ENCODE assay signal across 23 mouse cellular contexts in genomic region chr6:86640776-86641175, GRCm38 (mm10). TPM values are rescaled to one million over a fixed set of nuclear protein-coding genes. Genes with fewer than 3 reads are reported as not detected.
A peak's percentile ranks its signal among the peaks of the same experiment; 100 is the strongest.
DNase-seq lines count a peak whose midpoint lies in the region; ATAC-seq lines count a peak whose summit lies in the region.
"Had no signal": no experiment of that assay in that cellular context is flagged by ENCODE, and none has a peak within 500 bp of the region (broad histone marks: within the 10 kb centered on the region; RNA-seq: fewer than 3 reads in every experiment).

No protein-coding gene starts in this region.

- DNase-seq in heart, postnatal 4 days, result no peak
- DNase-seq in fibroblast of lung, adult 2 months (ENCODE audit: low read depth), result peak; percentile 31
- DNase-seq in liver, embryonic 13.5 days, result no peak
- no peak for DNase-seq in thymus, postnatal 4 days
- DNase-seq in frontal cortex, postnatal 10 days (ENCODE audit: low spot score in 2 of 2), result no peak
- DNase-seq: cerebellum, adult 11-12 months; cerebellum, postnatal 25 days; embryo, embryonic 11 days; gastrocnemius, postnatal 10 days; kidney, adult 2 months; kidney, postnatal 14 days; right cerebral cortex, adult 18-20 months had no signal

- no peaks in the 10 kb centered on the region for H3K27me3 ChIP-seq in heart, embryonic 13.5 days (replicated peaks)
- H3K27me3 ChIP-seq in liver, embryonic 13.5 days, result no peaks in the 10 kb centered on the region
- no peaks in the 10 kb centered on the region for H3K27me3 ChIP-seq in kidney, embryonic 15.5 days
- H3K27me3 ChIP-seq: forebrain, embryonic 13.5 days; hindbrain, embryonic 12.5 days; limb, embryonic 15.5 days; midbrain, embryonic 13.5 days; neural tube, embryonic 13.5 days had no signal

- no peak overlapping the region for H3K4me3 ChIP-seq in heart, embryonic 13.5 days
- peak overlapping the region; percentile 47 for H3K4me3 ChIP-seq in liver, embryonic 13.5 days (replicated peaks)
- H3K4me3 ChIP-seq in kidney, embryonic 15.5 days (replicated peaks), result no peak overlapping the region
- H3K4me3 ChIP-seq: forebrain, embryonic 13.5 days; hindbrain, embryonic 12.5 days; limb, embryonic 15.5 days; midbrain, embryonic 13.5 days; neural tube, embryonic 13.5 days had no signal

- H3K9ac ChIP-seq in heart, embryonic 13.5 days, result 0 out of 2 replicates have a peak overlapping the region, but pooled peaks have one; percentile 9
- H3K9ac ChIP-seq in liver, embryonic 13.5 days, result peak overlapping the region; percentile 80
- no peak overlapping the region for H3K9ac ChIP-seq in kidney, embryonic 15.5 days
- H3K9ac ChIP-seq: forebrain, embryonic 13.5 days; hindbrain, embryonic 12.5 days; limb, embryonic 15.5 days; midbrain, embryonic 13.5 days; neural tube, embryonic 13.5 days had no signal

- no peak for ATAC-seq in heart, embryonic 13.5 days (ENCODE audit: extremely low read depth, insufficient number of reproducible peaks, low FRiP score, low TSS enrichment)
- ATAC-seq in liver, embryonic 13.5 days (ENCODE audit: low read depth), result no peak
- no peak for ATAC-seq in kidney, embryonic 15.5 days (replicated peaks; ENCODE audit: low FRiP score)
- ATAC-seq: activated CD4-positive, CD25-positive, alpha-beta regulatory T cell, adult 4 months; forebrain, embryonic 13.5 days; inflammation-experienced regulatory T-cells, adult 6 months; lung, postnatal 0 days; midbrain, embryonic 13.5 days had no signal

- peaks cover 23% of the 10 kb centered on the region for H3K4me1 ChIP-seq in heart, embryonic 13.5 days
- H3K4me1 ChIP-seq in liver, embryonic 13.5 days (replicated peaks), result peaks cover 81% of the 10 kb centered on the region
- H3K4me1 ChIP-seq in kidney, embryonic 15.5 days, result no peaks in the 10 kb centered on the region
- H3K4me1 ChIP-seq: forebrain, embryonic 13.5 days; hindbrain, embryonic 12.5 days; midbrain, embryonic 13.5 days; neural tube, embryonic 13.5 days had no signal

- peak overlapping the region; percentile 61 for H3K27ac ChIP-seq in heart, embryonic 13.5 days (replicated peaks)
- H3K27ac ChIP-seq in liver, embryonic 13.5 days, result peak overlapping the region; percentile 99
- no peak overlapping the region for H3K27ac ChIP-seq in kidney, embryonic 15.5 days
- H3K27ac ChIP-seq: forebrain, embryonic 13.5 days; hindbrain, embryonic 12.5 days; limb, embryonic 15.5 days; midbrain, embryonic 13.5 days; neural tube, embryonic 13.5 days had no signal

- peak overlapping the region; percentile 36 for H3K4me2 ChIP-seq in heart, embryonic 13.5 days
- H3K4me2 ChIP-seq in liver, embryonic 13.5 days, result peak overlapping the region; percentile 65
- no peak overlapping the region for H3K4me2 ChIP-seq in kidney, embryonic 15.5 days
- H3K4me2 ChIP-seq: forebrain, embryonic 13.5 days; hindbrain, embryonic 12.5 days; limb, embryonic 15.5 days; midbrain, embryonic 13.5 days; neural tube, embryonic 13.5 days had no signal

- no peaks in the 10 kb centered on the region for H3K9me3 ChIP-seq in heart, embryonic 13.5 days
- no peaks in the 10 kb centered on the region for H3K9me3 ChIP-seq in liver, embryonic 13.5 days (replicated peaks)
- H3K9me3 ChIP-seq in kidney, embryonic 15.5 days (replicated peaks), result no peaks in the 10 kb centered on the region
- H3K9me3 ChIP-seq: forebrain, embryonic 13.5 days; hindbrain, embryonic 12.5 days; limb, embryonic 15.5 days; midbrain, embryonic 13.5 days; neural tube, embryonic 13.5 days had no signal

- WGBS in heart, embryonic 13.5 days, result 87% methylated on average over 8 of the region's 8 CpGs
- WGBS in liver, embryonic 13.5 days (ENCODE audit: insufficient replicate concordance), result 92% methylated on average over 8 of the region's 8 CpGs
- 85% methylated on average over 8 of the region's 8 CpGs for WGBS in kidney, embryonic 15.5 days

- H3K36me3 ChIP-seq in heart, embryonic 13.5 days, result no peaks in the 10 kb centered on the region
- H3K36me3 ChIP-seq in liver, embryonic 13.5 days, result no peaks in the 10 kb centered on the region
- H3K36me3 ChIP-seq in kidney, embryonic 15.5 days, result no peaks in the 10 kb centered on the region
- H3K36me3 ChIP-seq: hindbrain, embryonic 12.5 days; limb, embryonic 15.5 days; midbrain, embryonic 13.5 days; neural tube, embryonic 13.5 days had no signal

RNA-seq across cellular contexts. Expression of gene Asprv1, which starts 12.8 kb away (rescaled TPM):
- polyA plus RNA-seq in heart, embryonic 13.5 days (2015; fragmentation: Nextera tagmentation; extraction: Ambion mirVana), result 0.09 TPM in 2 replicates
- total RNA-seq in heart, postnatal 4 days (2021), result under 1 TPM; 0.27 to 0.33 TPM
- 0.25 and 0.29 TPM in 2 replicates for polyA plus RNA-seq in liver, embryonic 13.5 days (2015; fragmentation: Nextera tagmentation; extraction: Ambion mirVana)
- 2.6 and 4.5 TPM in 2 replicates for polyA plus RNA-seq in kidney, embryonic 15.5 days (2015; fragmentation: Nextera tagmentation; extraction: Ambion mirVana)
- total RNA-seq: heart, adult 8-10 months had no signal

RNA-seq across cellular contexts. Expression of gene Mxd1, which starts 28.2 kb away (rescaled TPM):
- polyA plus RNA-seq in heart, embryonic 13.5 days (2015; fragmentation: Nextera tagmentation; extraction: Ambion mirVana), result 8.5 and 10.0 TPM in 2 replicates
- total RNA-seq in heart, postnatal 4 days (2021), result 1 to 10 TPM; 4.0 to 4.3 TPM
- polyA plus RNA-seq in liver, embryonic 13.5 days (2015; fragmentation: Nextera tagmentation; extraction: Ambion mirVana), result 32.9 and 38.7 TPM in 2 replicates
- 10.4 and 11.9 TPM in 2 replicates for polyA plus RNA-seq in kidney, embryonic 15.5 days (2015; fragmentation: Nextera tagmentation; extraction: Ambion mirVana)

RNA-seq across cellular contexts. Expression of gene Snrnp27, which starts 43.5 kb away (rescaled TPM):
- polyA plus RNA-seq in heart, embryonic 13.5 days (2015; fragmentation: Nextera tagmentation; extraction: Ambion mirVana), result 72.2 and 81.7 TPM in 2 replicates
- total RNA-seq in heart, postnatal 4 days (2021), result 10 to 100 TPM; 44.7 to 47.0 TPM
- polyA plus RNA-seq in liver, embryonic 13.5 days (2015; fragmentation: Nextera tagmentation; extraction: Ambion mirVana), result 71.2 and 86.4 TPM in 2 replicates
- polyA plus RNA-seq in kidney, embryonic 15.5 days (2015; fragmentation: Nextera tagmentation; extraction: Ambion mirVana), result 106 and 123 TPM in 2 replicates
